Mouse (Mus musculus) liver, adult 2 months (tissue): Measurements from ENCODE around the gene Hoxc6. TPM values are rescaled to one million over a fixed set of nuclear protein-coding genes. Genes with fewer than 3 reads are reported as not detected.

Experiments
- DNase-seq: peaks from one replicate; pipeline ENCODE4 v3.0.0-alpha.2; 2011; ENCODE audit warnings: low read depth, low spot score; ENCODE audit errors: extremely low read depth
- H3K27ac ChIP-seq: fragments of 200-500 bp; replicated peaks from 2 replicates; pipeline ENCODE4 v1.5.1; 2012; ENCODE audit warnings: low read depth, mild to moderate bottlenecking, control low read depth, inconsistent platforms, low read length; ENCODE audit not compliant: insufficient read depth
- H3K27me3 ChIP-seq: fragments of 200-500 bp; 2 replicates; pipeline ENCODE4 v1.6.1; 2012; ENCODE audit warnings: mild to moderate bottlenecking, moderate library complexity, low read length, inconsistent platforms; ENCODE audit not compliant: control insufficient read depth, insufficient read depth
- H3K36me3 ChIP-seq: fragments of 200-500 bp; 2 replicates; pipeline ENCODE4 v1.6.1; 2012; ENCODE audit warnings: low read length, inconsistent platforms; ENCODE audit not compliant: control insufficient read depth, insufficient read depth
- H3K4me1 ChIP-seq: fragments of 200-500 bp; 2 replicates; pipeline ENCODE4 v1.6.1; 2011; ENCODE audit warnings: low read length; ENCODE audit not compliant: control insufficient read depth, insufficient read depth
- H3K4me3 ChIP-seq: fragments of 200-500 bp; 2 replicates; pipeline ENCODE4 v1.5.1; 2011; ENCODE audit warnings: low read depth, mild to moderate bottlenecking, control low read depth, low read length, moderate library complexity; ENCODE audit not compliant: insufficient read depth
- H3K79me2 ChIP-seq: fragments of 200-500 bp; 2 replicates; pipeline ENCODE4 v1.6.1; 2012; ENCODE audit warnings: inconsistent platforms, mild to moderate bottlenecking, low read length, moderate library complexity; ENCODE audit not compliant: control insufficient read depth, insufficient read depth
- H3K9ac ChIP-seq: fragments of 200-500 bp; 2 replicates; pipeline ENCODE4 v1.6.1; 2012; ENCODE audit warnings: low read depth, mild to moderate bottlenecking, control low read depth, inconsistent platforms, low read length
- CTCF ChIP-seq: fragments of 200-500 bp; IDR thresholded peaks from 2 replicates; pipeline ENCODE4 v1.5.1; 2011; ENCODE audit warnings: low read depth, low read length, control low read depth
- POLR2A ChIP-seq: fragments of 200-500 bp; IDR thresholded peaks from 2 replicates; pipeline ENCODE4 v1.6.1; 2011; ENCODE audit warnings: low read length, control low read depth; ENCODE audit not compliant: insufficient read depth; ENCODE audit errors: extremely low read depth
- WGBS: fragments of 180-500 bp; shearing (Covaris S2); methylation state at CpG from one replicate; pipeline ENCODE4 v1.1.7; 2018; 5-methylcytosine and 5-hydroxymethylcytosine counted together
- polyA plus RNA-seq: library from polyadenylated mRNA; depleted of rRNA; stranded (reverse); fragments of >200 nt; gene quantifications from 2 replicates; pipeline ENCODE4 v1.2.3, GENCODE M21; 2012
- total RNA-seq: library from RNA; depleted of rRNA; stranded (reverse); fragments of >200 nt; gene quantifications from 2 replicates; pipeline ENCODE4 v1.2.3, GENCODE M21; 2014

The Hoxc6 gene
- total and polyA plus RNA-seq, 2 experiments: not detected

GRCm38 (mm10) chr15:102978615-102979515 is 19.2 kb upstream of the Hoxc6 start:
- WGBS: 23% methylated on average over 13 of the region's 13 CpGs
- Histone ChIP-seq H3K4me1 (no peaks in the 10 kb centered on the region; the same call in 1 of the 2 replicates), H3K9ac (no peak overlapping the region), H3K27me3 (peaks cover 43% of the 10 kb centered on the region), H3K79me2 (no peaks in the 10 kb centered on the region), H3K36me3 (no peaks in the 10 kb centered on the region), H3K27ac (no peak overlapping the region), H3K4me3 (no peak overlapping the region)
- DNase-seq: no peak
- TF ChIP-seq CTCF: no peak

- Histone ChIP-seq H3K27ac (no peak overlapping the region), H3K4me3 (no peak overlapping the region), H3K36me3 (no peaks in the 10 kb centered on the region), H3K27me3 (peaks cover 38% of the 10 kb centered on the region), H3K4me1 (no peaks in the 10 kb centered on the region; the same call in 1 of the 2 replicates), H3K79me2 (no peaks in the 10 kb centered on the region), H3K9ac (no peak overlapping the region)
- 0% methylated on average over 1 of the region's 1 CpGs for WGBS
- TF ChIP-seq CTCF (no peak), POLR2A (no peak)
- no peak for DNase-seq
Measured at GRCm38 (mm10) chr15:102979936-102980335, 18.1 kb upstream of the Hoxc6 start.

GRCm38 (mm10) chr15:102980352-102980751 is 17.7 kb upstream of the Hoxc6 start:
- WGBS: 6% methylated on average over 11 of the region's 11 CpGs
- H3K36me3 ChIP-seq: no peaks in the 10 kb centered on the region
- DNase-seq: no peak
- H3K4me1 ChIP-seq: no peaks in the 10 kb centered on the region; the same call in 1 of the 2 replicates
- no peak overlapping the region for H3K4me3 ChIP-seq
- no peaks in the 10 kb centered on the region for H3K79me2 ChIP-seq
- H3K9ac ChIP-seq: no peak overlapping the region
- peaks cover 35% of the 10 kb centered on the region for H3K27me3 ChIP-seq
- H3K27ac ChIP-seq: no peak overlapping the region
- TF ChIP-seq CTCF (no peak), POLR2A (no peak)

- no peak for DNase-seq
- no peak overlapping the region for H3K27ac ChIP-seq
- H3K4me1 ChIP-seq: no peaks in the 10 kb centered on the region; the same call in 1 of the 2 replicates
- no peak overlapping the region for H3K4me3 ChIP-seq
- 4% methylated on average over 14 of the region's 14 CpGs for WGBS
- peaks cover 31% of the 10 kb centered on the region for H3K27me3 ChIP-seq
- H3K36me3 ChIP-seq: no peaks in the 10 kb centered on the region
- no peak overlapping the region for H3K9ac ChIP-seq
- no peak for TF ChIP-seq CTCF
- H3K79me2 ChIP-seq: no peaks in the 10 kb centered on the region
Measured at GRCm38 (mm10) chr15:102980912-102981311, 17.1 kb upstream of the Hoxc6 start.

- no peaks in the 10 kb centered on the region for H3K79me2 ChIP-seq
- WGBS: 2% methylated on average over 88 of the region's 88 CpGs
- DNase-seq: no peak
- no peak overlapping the region for H3K9ac ChIP-seq
- H3K36me3 ChIP-seq: no peaks in the 10 kb centered on the region
- H3K4me3 ChIP-seq: peak overlapping the region; percentile 6; the same call in 1 of the 2 replicates
- H3K27me3 ChIP-seq: peaks cover 26% of the 10 kb centered on the region
- no peak overlapping the region for H3K27ac ChIP-seq
- H3K4me1 ChIP-seq: no peaks in the 10 kb centered on the region; the same call in 1 of the 2 replicates
- no peak for TF ChIP-seq POLR2A
- TF ChIP-seq CTCF: no peak
Measured at GRCm38 (mm10) chr15:102981379-102982288, 16.4 kb upstream of the Hoxc6 start.
